Mouse (Mus musculus) embryonic facial prominence, embryonic 15.5 days (tissue): ENCODE results near the gene Bbip1. TPM values are rescaled to one million over a fixed set of nuclear protein-coding genes. Genes with fewer than 3 reads are reported as not detected.

Source experiments
- ATAC-seq: fragments of 200-750 bp; cut with Nextera tagmentation; 2 replicates; pipeline ENCODE4 v1.8.0; 2017; ENCODE audit warnings: low read depth, moderate TSS enrichment; ENCODE audit not compliant: insufficient number of reproducible peaks, low FRiP score, low TSS enrichment
- H3K27ac ChIP-seq: fragments of 300-500 bp; sonication (generic); replicated peaks from 2 replicates; pipeline ENCODE4 v1.5.1; 2015; ENCODE audit warnings: mild to moderate bottlenecking, inconsistent platforms
- H3K27me3 ChIP-seq: fragments of 300-500 bp; sonication (generic); 2 replicates; pipeline ENCODE4 v1.6.1; 2015; ENCODE audit warnings: inconsistent platforms
- H3K36me3 ChIP-seq: fragments of 300-500 bp; sonication (generic); 2 replicates; pipeline ENCODE4 v1.6.1; 2015; ENCODE audit warnings: mild to moderate bottlenecking, inconsistent platforms
- H3K4me1 ChIP-seq: fragments of 300-500 bp; sonication (generic); 2 replicates; pipeline ENCODE4 v1.6.1; 2015; ENCODE audit warnings: inconsistent platforms
- H3K4me2 ChIP-seq: fragments of 300-500 bp; sonication (generic); replicated peaks from 2 replicates; pipeline ENCODE4 v1.6.1; 2015; ENCODE audit warnings: mild to moderate bottlenecking, inconsistent platforms
- H3K4me3 ChIP-seq: fragments of 300-500 bp; sonication (generic); replicated peaks from 2 replicates; pipeline ENCODE4 v1.5.1; 2015; ENCODE audit warnings: mild to moderate bottlenecking, inconsistent platforms
- H3K9ac ChIP-seq: fragments of 300-500 bp; sonication (generic); 2 replicates; pipeline ENCODE4 v1.6.1; 2015; ENCODE audit warnings: inconsistent platforms
- H3K9me3 ChIP-seq: fragments of 300-500 bp; sonication (generic); replicated peaks from 2 replicates; pipeline ENCODE4 v1.6.1; 2016; ENCODE audit warnings: inconsistent platforms
- WGBS: fragments of 180-500 bp; shearing (Covaris S2); methylation state at CpG from one replicate; pipeline ENCODE4 v1.1.7; 2015; 5-methylcytosine and 5-hydroxymethylcytosine counted together
- polyA plus RNA-seq: library from polyadenylated mRNA; unstranded; fragments of >200 nt; fragmentation: Nextera tagmentation; extraction: Ambion mirVana; gene quantifications from 2 replicates; pipeline ENCODE4 v1.2.1, GENCODE M21; 2015

Bbip1 gene
- polyA plus RNA-seq, 1 experiment from 2014 or later, result 67.3 TPM

- no peaks in the 10 kb centered on the region for H3K9me3 ChIP-seq
- no peak overlapping the region for H3K27ac ChIP-seq
- WGBS, result 83% methylated on average over 4 of the region's 4 CpGs
- H3K4me3 ChIP-seq, result no peak overlapping the region
- no peaks in the 10 kb centered on the region for H3K36me3 ChIP-seq
- no peak overlapping the region for H3K4me2 ChIP-seq
- H3K27me3 ChIP-seq, result no peaks in the 10 kb centered on the region
- ATAC-seq, result no peak
- H3K9ac ChIP-seq, result no peak overlapping the region
- peaks cover 3% of the 10 kb centered on the region; the same call in 1 of the 2 replicates for H3K4me1 ChIP-seq
These were observed 18.1 kb upstream of the Bbip1 start for GRCm38 (mm10) chr19:53962511-53962910.

DNA sequence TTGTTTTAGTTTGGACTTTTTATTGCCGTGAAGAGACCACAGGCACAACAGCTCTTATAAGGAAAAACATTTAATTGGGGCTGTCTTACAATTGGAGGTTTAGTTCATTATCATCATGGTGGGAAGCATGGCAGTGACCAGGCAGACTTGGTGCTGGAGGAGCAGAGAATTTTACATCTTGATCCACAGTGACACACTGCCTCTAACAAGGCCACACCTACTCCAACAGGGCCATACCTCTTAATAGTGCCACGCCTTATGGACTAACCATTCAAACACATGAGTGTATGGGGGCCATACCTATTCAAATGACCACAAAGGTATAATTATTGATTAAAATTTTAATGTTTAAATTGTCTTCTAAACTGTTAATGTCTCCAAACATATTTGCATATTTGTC is 13.1 kb upstream of the Bbip1 start:
- no peak for ATAC-seq
- Histone ChIP-seq H3K27me3 (no peaks in the 10 kb centered on the region), H3K4me1 (peaks cover 4% of the 10 kb centered on the region; the same call in 1 of the 2 replicates), H3K9ac (no peak overlapping the region), H3K4me3 (no peak overlapping the region), H3K27ac (no peak overlapping the region), H3K9me3 (no peaks in the 10 kb centered on the region), H3K36me3 (no peaks in the 10 kb centered on the region), H3K4me2 (no peak overlapping the region)
- 91% methylated on average over 2 of the region's 2 CpGs for WGBS

- Histone ChIP-seq H3K27me3 (no peaks in the 10 kb centered on the region), H3K9ac (peak overlapping the region; percentile 93), H3K4me2 (peak overlapping the region; percentile 63), H3K9me3 (no peaks in the 10 kb centered on the region), H3K4me3 (peak overlapping the region; percentile 94), H3K27ac (peak overlapping the region; percentile 97), H3K4me1 (peaks cover 19% of the 10 kb centered on the region), H3K36me3 (no peaks in the 10 kb centered on the region)
- under 1% methylated on average over 68 of the region's 69 CpGs for WGBS
- ATAC-seq, result peak; percentile 5; the same call in 1 of the 2 replicates
These were observed 980 bp upstream of the Bbip1 start for GRCm38 (mm10) chr19:53945171-53946042.

DNA sequence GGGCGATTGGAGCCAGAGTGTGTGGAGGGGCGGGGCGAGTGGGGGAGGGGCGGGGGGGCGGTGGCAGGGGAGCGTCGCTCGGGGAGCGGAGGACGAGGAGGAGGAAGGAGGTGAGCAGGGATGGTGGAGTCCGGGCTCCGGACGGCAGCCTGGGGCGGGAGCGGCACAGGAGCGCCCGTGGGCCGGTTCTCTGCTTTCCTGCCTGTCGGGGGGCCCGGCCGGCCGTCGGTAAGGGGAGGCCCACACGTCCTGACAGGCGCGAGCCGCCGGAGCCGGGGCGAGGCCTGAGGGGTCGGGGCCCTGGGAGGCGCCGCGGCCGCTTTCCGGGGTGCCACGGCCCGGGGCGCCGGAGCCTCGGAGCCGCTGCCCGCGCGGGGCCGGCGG is 351 bp upstream of the Bbip1 start:
- H3K9me3 ChIP-seq, result no peaks in the 10 kb centered on the region
- no peaks in the 10 kb centered on the region for H3K36me3 ChIP-seq
- peaks cover 19% of the 10 kb centered on the region for H3K4me1 ChIP-seq
- peak overlapping the region; percentile 93 for H3K9ac ChIP-seq
- H3K27me3 ChIP-seq, result no peaks in the 10 kb centered on the region
- peak overlapping the region; percentile 63 for H3K4me2 ChIP-seq
- H3K27ac ChIP-seq, result peak overlapping the region; percentile 97
- no peak for ATAC-seq
- WGBS, result 0% methylated on average over 31 of the region's 47 CpGs
- H3K4me3 ChIP-seq, result peak overlapping the region; percentile 94

DNA sequence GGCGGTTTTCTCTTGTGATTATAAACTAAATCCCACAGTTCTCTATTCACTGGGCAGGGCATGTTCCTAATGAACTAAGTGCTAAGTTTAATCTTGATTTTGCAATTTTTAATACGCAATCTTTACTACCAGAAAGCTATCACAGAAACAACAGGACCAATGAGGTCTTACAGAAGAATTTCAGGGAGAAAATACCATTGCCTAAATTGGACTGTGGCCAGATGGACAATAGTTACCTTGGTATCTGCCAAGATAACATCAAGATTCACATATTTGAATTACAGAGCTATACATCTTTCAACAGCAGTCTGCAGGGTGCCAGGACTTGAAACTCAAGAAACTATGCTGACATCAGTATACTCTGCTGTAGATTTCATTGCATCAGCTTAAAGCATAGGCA is 2.1 kb downstream of the Bbip1 start:
- peaks cover 17% of the 10 kb centered on the region for H3K4me1 ChIP-seq
- no peaks in the 10 kb centered on the region for H3K9me3 ChIP-seq
- no peaks in the 10 kb centered on the region for H3K27me3 ChIP-seq
- ATAC-seq, result no peak
- H3K9ac ChIP-seq, result no peak overlapping the region
- WGBS, result 88% methylated on average over 2 of the region's 2 CpGs
- H3K36me3 ChIP-seq, result peaks cover 7% of the 10 kb centered on the region; the same call in 1 of the 2 replicates
- no peak overlapping the region for H3K27ac ChIP-seq
- H3K4me2 ChIP-seq, result no peak overlapping the region
- H3K4me3 ChIP-seq, result no peak overlapping the region

GRCm38 (mm10) chr19:53941139-53941538 is 3.3 kb downstream of the Bbip1 start:
- peaks cover 7% of the 10 kb centered on the region; the same call in 1 of the 2 replicates for H3K36me3 ChIP-seq
- H3K9ac ChIP-seq, result no peak overlapping the region
- no peak for ATAC-seq
- no peaks in the 10 kb centered on the region for H3K9me3 ChIP-seq
- H3K4me3 ChIP-seq, result no peak overlapping the region
- H3K27me3 ChIP-seq, result no peaks in the 10 kb centered on the region
- H3K4me1 ChIP-seq, result peaks cover 12% of the 10 kb centered on the region
- H3K27ac ChIP-seq, result no peak overlapping the region
- H3K4me2 ChIP-seq, result no peak overlapping the region
- WGBS, result 85% methylated on average over 4 of the region's 4 CpGs

DNA sequence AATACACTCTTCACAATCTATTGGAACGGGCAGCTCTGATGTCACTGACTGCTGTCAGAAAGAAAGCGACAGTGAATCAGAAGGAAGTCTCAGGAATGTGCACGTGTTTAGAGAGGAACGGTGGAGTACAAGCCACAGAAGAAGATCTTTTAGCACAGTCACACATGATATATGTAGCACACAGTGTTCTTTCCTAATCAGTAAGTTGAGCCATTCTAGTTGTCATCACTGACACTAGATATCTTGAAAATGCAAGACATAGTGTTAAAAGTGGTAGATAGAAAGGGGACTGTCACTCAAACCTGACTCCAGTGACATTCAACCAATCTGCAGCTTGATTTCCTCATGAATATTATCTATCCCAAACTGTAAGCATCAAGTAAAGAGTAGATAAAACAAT is 5.0 kb downstream of the Bbip1 start:
- Histone ChIP-seq H3K9me3 (no peaks in the 10 kb centered on the region), H3K4me2 (no peak overlapping the region), H3K27ac (no peak overlapping the region), H3K36me3 (peaks cover 10% of the 10 kb centered on the region; the same call in 1 of the 2 replicates), H3K4me3 (no peak overlapping the region), H3K9ac (no peak overlapping the region), H3K4me1 (peaks cover 8% of the 10 kb centered on the region), H3K27me3 (no peaks in the 10 kb centered on the region)
- ATAC-seq, result no peak
- WGBS, result 78% methylated on average over 4 of the region's 4 CpGs

GRCm38 (mm10) chr19:53934046-53934445 is 10.4 kb downstream of the Bbip1 start:
- Histone ChIP-seq H3K27me3 (no peaks in the 10 kb centered on the region), H3K4me1 (no peaks in the 10 kb centered on the region), H3K27ac (no peak overlapping the region), H3K36me3 (peaks cover 31% of the 10 kb centered on the region), H3K9me3 (no peaks in the 10 kb centered on the region), H3K9ac (no peak overlapping the region), H3K4me2 (no peak overlapping the region), H3K4me3 (no peak overlapping the region)
- no peak for ATAC-seq

DNA sequence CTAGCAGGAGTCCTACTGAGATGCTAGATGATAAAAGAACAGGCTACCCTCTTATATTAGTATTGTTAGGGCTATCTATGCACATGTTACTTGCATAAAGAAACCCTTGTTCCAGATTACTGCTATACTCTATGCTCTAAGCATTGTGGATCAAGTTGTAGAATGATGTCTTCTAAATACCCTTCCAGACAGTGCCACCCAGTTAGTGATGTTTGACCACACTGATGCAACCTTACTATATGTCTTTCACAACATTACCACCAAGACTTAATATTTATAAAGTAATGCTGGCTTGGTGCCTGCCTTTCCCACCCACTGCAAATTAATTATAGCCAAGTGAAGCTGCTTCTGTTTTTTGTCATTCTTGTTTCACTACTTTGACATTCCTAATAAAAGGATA is 11.4 kb downstream of the Bbip1 start:
- no peak overlapping the region for H3K4me2 ChIP-seq
- no peaks in the 10 kb centered on the region for H3K9me3 ChIP-seq
- no peak for ATAC-seq
- no peak overlapping the region for H3K4me3 ChIP-seq
- H3K27ac ChIP-seq, result no peak overlapping the region
- no peaks in the 10 kb centered on the region for H3K4me1 ChIP-seq
- no peaks in the 10 kb centered on the region for H3K27me3 ChIP-seq
- H3K9ac ChIP-seq, result no peak overlapping the region
- H3K36me3 ChIP-seq, result peaks cover 34% of the 10 kb centered on the region

GRCm38 (mm10) chr19:53929218-53929617 is 15.2 kb downstream of the Bbip1 start:
- H3K9ac ChIP-seq, result no peak overlapping the region
- H3K4me2 ChIP-seq, result no peak overlapping the region
- WGBS, result 93% methylated on average over 3 of the region's 3 CpGs
- no peak overlapping the region for H3K27ac ChIP-seq
- no peaks in the 10 kb centered on the region for H3K27me3 ChIP-seq
- ATAC-seq, result no peak
- no peak overlapping the region for H3K4me3 ChIP-seq
- H3K4me1 ChIP-seq, result no peaks in the 10 kb centered on the region
- H3K9me3 ChIP-seq, result no peaks in the 10 kb centered on the region
- peaks cover 45% of the 10 kb centered on the region for H3K36me3 ChIP-seq

DNA sequence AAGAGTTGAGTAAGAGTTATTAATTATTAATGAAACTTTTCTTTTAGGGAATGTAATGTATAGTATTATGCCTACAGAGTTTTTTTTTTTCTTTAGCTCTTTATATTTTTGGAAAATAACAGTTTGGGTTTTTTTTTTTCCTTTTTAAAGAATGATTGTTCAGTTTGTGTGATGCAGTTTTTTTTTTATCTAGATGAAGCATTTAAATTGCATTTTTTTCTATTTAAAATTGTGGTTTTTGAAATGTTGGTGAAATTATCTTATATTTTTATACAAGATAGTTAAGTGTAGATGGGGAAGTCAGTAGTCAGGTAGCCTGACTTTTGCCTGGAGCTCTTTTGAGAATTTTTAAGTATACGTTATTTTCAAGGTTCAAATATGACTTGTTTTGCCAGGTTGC is 17.7 kb downstream of the Bbip1 start:
- no peaks in the 10 kb centered on the region for H3K4me1 ChIP-seq
- whole genome bisulfite sequencing, result 83% methylated on average over 1 of the region's 1 CpGs
- H3K9me3 ChIP-seq, result no peaks in the 10 kb centered on the region
- H3K36me3 ChIP-seq, result peaks cover 53% of the 10 kb centered on the region
- no peaks in the 10 kb centered on the region for H3K27me3 ChIP-seq
- no peak overlapping the region for H3K4me2 ChIP-seq
- no peak overlapping the region for H3K27ac ChIP-seq
- no peak for ATAC-seq
- no peak overlapping the region for H3K9ac ChIP-seq
- no peak overlapping the region for H3K4me3 ChIP-seq

DNA sequence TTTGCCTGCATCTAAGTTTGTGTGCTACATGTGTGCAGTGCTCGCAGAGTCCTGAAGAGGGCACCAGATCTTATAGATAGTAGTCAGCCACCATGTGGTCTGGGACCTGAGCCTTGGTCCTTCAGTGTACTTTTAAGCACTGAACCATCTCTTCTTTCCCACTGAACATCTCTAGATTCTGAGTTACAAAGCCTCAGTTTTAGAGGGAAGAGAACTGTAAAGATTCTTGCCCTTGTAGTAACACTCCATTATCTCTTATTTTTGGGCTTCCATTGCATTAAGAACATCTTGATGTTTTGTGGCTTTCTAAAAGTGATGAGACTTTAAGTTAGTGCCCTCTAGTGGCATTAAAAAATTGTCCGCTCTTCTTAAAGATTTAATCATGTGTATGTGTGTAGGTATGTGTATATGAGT is 19.1 kb downstream of the Bbip1 start:
- no peaks in the 10 kb centered on the region for H3K9me3 ChIP-seq
- H3K4me1 ChIP-seq, result no peaks in the 10 kb centered on the region
- no peaks in the 10 kb centered on the region for H3K27me3 ChIP-seq
- H3K9ac ChIP-seq, result no peak overlapping the region
- no peak for ATAC-seq
- WGBS, result 87% methylated on average over 2 of the region's 2 CpGs
- peaks cover 57% of the 10 kb centered on the region for H3K36me3 ChIP-seq
- no peak overlapping the region for H3K4me2 ChIP-seq
- H3K27ac ChIP-seq, result no peak overlapping the region
- H3K4me3 ChIP-seq, result no peak overlapping the region
